Mouse (Mus musculus) G1E (cell line): Measurements from ENCODE around the gene Fam222b. TPM values are rescaled to one million over a fixed set of nuclear protein-coding genes. Genes with fewer than 3 reads are reported as not detected.
"Not testable (repeated sequence)": the region's sequence is repeated elsewhere in the genome, so short reads cannot be mapped to it uniquely, and the experiment has no call there.

Experiments
- ATAC-seq: 2 replicates; pipeline ENCODE4 v1.8.0; 2016; ENCODE audit warnings: mild to moderate bottlenecking; ENCODE audit not compliant: insufficient number of reproducible peaks, poor library complexity, low FRiP score, severe bottlenecking; ENCODE audit errors: extremely low read depth
- DNase-seq: peaks from one replicate; pipeline ENCODE4 v3.0.0; 2012; ENCODE audit warnings: low spot score
- H3K27me3 ChIP-seq: 2 replicates; pipeline ENCODE4 v1.6.1; 2012; ENCODE audit warnings: mild to moderate bottlenecking, low read length, inconsistent platforms; ENCODE audit not compliant: insufficient read depth
- H3K36me3 ChIP-seq: replicated peaks from 2 replicates; pipeline ENCODE3; 2012; ENCODE audit warnings: mild to moderate bottlenecking, inconsistent platforms
- H3K4me1 ChIP-seq: 2 replicates; pipeline ENCODE4 v1.6.1; 2012; ENCODE audit warnings: low read depth, low read length, inconsistent platforms, mixed read lengths; ENCODE audit not compliant: insufficient read depth
- H3K4me3 ChIP-seq: 2 replicates; pipeline ENCODE4 v1.5.1; 2012; ENCODE audit warnings: low read depth, mild to moderate bottlenecking, inconsistent platforms, low read length, moderate library complexity, mixed read lengths
- H3K9me3 ChIP-seq: replicated peaks from 2 replicates; pipeline ENCODE4 v1.6.1; 2012; ENCODE audit warnings: inconsistent platforms
- CTCF ChIP-seq: IDR thresholded peaks from 2 replicates; pipeline ENCODE4 v1.5.1; 2012; ENCODE audit warnings: low read depth, low read length, inconsistent platforms, mixed read lengths
- GATA1 ChIP-seq: IDR thresholded peaks from 2 replicates; pipeline ENCODE4 v1.6.1; 2012; ENCODE audit warnings: borderline replicate concordance, low read length, inconsistent platforms, mixed read lengths
- GATA2 ChIP-seq: IDR thresholded peaks from 2 replicates; pipeline ENCODE4 v1.6.1; 2012; ENCODE audit warnings: low read depth, low read length, inconsistent platforms, borderline replicate concordance
- POLR2AphosphoS5 ChIP-seq: IDR thresholded peaks from 2 replicates; pipeline ENCODE4 v1.6.1; 2012; ENCODE audit warnings: low read depth, low read length, inconsistent platforms; ENCODE audit not compliant: insufficient replicate concordance
- TAL1 ChIP-seq: conservative IDR thresholded peaks from 2 replicates; pipeline ENCODE4 v1.6.1; 2012; ENCODE audit warnings: low read depth, low read length, inconsistent platforms, mixed read lengths
- polyA plus RNA-seq: library from polyadenylated mRNA; stranded (reverse); fragments of >175 nt; gene quantifications from 2 replicates; pipeline ENCODE4 v1.2.3, GENCODE M21; 2012
- total RNA-seq, 2 experiments: library from RNA; stranded (forward) in 1 of 2; stranded (reverse) in 1 of 2; fragments of 200-1000 nt in 1 of 2; fragments of >200 nt in 1 of 2; fragmentation: Nextera tagmentation in 1 of 2; gene quantifications; 2 replicates each; pipeline ENCODE4 v1.2.3; 2014 to 2017

Gene Fam222b
- total RNA-seq (2014; fragmentation: Nextera tagmentation) (14.1 and 18.1 TPM in 2 replicates), total RNA-seq (2017) (1.5 and 1.9 TPM in 2 replicates), polyA plus RNA-seq (28.9 and 30.3 TPM in 2 replicates)

DNA sequence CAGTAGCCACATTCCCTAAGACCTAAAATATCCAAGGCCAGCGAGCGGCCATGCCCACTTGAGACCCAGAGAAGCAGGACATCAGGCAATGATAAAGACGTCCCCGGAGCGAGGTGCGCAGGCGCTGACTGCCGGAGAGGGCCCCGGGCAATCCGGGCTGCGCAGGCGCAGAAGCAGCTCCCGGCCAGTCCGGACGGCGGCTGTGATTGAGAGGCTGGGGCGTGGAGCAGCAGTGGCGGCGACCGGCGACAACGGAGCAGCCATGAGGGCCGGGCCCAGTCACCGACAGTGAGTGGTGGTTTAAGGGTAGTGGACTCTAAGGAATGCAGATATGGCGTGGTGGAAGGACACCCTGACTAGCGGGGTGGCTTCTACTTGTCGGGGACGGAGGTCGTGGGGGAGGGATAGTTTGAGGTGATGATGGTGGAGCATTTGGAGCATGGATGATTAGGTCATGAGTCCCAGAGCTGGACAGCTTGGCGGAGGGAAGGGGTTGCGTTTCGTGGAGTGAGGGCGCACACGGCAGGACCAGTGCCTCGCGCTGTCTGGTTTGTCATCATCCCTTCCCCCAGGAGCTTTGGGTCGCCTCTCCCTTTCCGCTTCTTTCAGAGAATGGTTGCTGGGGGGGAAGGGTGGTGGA lies at the start of gene Fam222b:
TSS of gene Fam222b (plus strand) at position 157 of the 640 bp plus-strand sequence.
- Histone ChIP-seq H3K36me3 (peaks cover 4% of the 10 kb centered on the region), H3K4me1 (peaks cover 34% of the 10 kb centered on the region), H3K9me3 (no peaks in the 10 kb centered on the region), H3K4me3 (peak within 1 kb of the TSS; percentile 85), H3K27me3 (no peaks in the 10 kb centered on the region)
- ATAC-seq (peak; percentile 22; the same call in 1 of the 2 replicates), DNase-seq (peak; percentile 94)
- TF ChIP-seq GATA1 (no peak), CTCF (no peak), POLR2AphosphoS5 (no peak), TAL1 (no peak), GATA2 (no peak)

DNA sequence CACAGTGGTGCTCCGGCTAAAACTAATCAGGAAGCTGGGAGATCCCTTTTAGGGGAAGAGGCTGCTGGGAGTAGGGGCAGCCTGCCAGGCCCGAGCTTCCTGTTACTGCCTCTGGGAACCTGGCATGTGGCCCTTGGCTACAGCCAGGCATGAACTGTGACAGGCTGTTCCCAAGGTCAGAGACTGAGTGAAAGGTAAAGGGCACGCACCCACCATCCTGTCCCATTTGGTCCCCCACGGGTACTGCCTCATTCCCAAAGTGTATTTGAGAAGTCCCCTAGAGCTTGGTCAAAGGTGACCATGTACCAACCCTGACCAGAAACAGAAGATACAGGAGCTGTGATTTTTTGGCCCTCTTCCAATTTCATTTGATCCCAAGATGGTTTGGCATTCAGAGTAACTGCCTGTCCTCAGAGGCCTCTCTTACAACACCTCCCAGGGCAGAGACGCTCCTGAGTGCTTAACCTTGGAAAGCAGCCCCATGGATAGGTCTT lies 49.7 kb upstream of the Fam222b start:
- ATAC-seq, result no peak
- no peak for TF ChIP-seq TAL1
- no peak for TF ChIP-seq POLR2AphosphoS5
- no peak for TF ChIP-seq CTCF
- no peak for TF ChIP-seq GATA1
- TF ChIP-seq GATA2, result no peak

DNA sequence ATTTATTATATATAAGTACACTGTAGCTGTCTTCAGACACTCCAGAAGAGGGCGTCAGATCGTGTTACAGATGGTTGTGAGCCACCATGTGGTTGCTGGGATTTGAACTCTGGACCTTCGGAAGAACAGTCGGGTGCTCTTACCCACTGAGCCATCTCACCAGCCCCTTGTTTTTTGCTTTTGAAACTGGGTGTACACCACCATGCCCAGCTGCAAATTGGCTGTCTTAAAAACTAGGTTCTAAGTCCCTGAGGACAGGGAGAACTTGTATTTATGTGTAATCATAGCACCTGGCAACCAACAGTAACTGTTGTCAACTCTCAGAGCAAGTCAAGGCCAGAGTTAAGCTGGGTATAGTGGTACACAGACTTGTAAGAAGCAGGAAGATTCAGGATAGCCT lies 45.8 kb upstream of the Fam222b start:
- peaks cover 16% of the 10 kb centered on the region for H3K36me3 ChIP-seq
- not testable (repeated sequence) for DNase-seq, H3K4me1 ChIP-seq, ATAC-seq, H3K9me3 ChIP-seq, H3K4me3 ChIP-seq, H3K27me3 ChIP-seq

More for the DNA sequence above, 49.7 kb upstream of the Fam222b start:
- Histone ChIP-seq H3K9me3 (no peaks in the 10 kb centered on the region), H3K4me1 (no peaks in the 10 kb centered on the region), H3K4me3 (no peak overlapping the region), H3K27me3 (no peaks in the 10 kb centered on the region), H3K36me3 (peaks cover 12% of the 10 kb centered on the region)
- no peak for DNase-seq

DNA sequence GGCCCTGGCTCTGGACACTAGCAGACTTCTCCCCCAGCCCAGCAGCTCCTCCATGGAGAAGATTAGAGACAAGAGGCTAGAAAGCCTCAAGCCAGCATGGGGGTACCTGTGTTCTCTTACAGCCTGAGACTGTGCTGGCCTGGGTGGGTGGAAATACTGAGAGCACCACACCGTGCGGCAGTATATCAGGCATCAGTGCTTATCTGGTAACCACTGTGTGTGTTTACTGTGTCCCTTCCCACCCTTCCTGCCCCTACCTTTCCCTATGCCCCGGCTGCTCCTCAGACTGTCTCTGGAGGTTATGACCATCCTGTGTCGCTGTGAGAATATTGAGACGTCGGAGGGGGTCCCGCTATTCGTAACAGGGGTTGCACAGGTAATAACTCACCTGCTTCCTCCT lies 41.4 kb upstream of the Fam222b start:
- Histone ChIP-seq H3K4me3 (no peak overlapping the region), H3K27me3 (no peaks in the 10 kb centered on the region), H3K9me3 (no peaks in the 10 kb centered on the region), H3K4me1 (peaks cover 8% of the 10 kb centered on the region), H3K36me3 (peaks cover 43% of the 10 kb centered on the region)
- ATAC-seq, result no peak
- no peak for DNase-seq
- TF ChIP-seq CTCF (no peak), GATA1 (no peak), GATA2 (no peak), POLR2AphosphoS5 (no peak), TAL1 (no peak)

DNA sequence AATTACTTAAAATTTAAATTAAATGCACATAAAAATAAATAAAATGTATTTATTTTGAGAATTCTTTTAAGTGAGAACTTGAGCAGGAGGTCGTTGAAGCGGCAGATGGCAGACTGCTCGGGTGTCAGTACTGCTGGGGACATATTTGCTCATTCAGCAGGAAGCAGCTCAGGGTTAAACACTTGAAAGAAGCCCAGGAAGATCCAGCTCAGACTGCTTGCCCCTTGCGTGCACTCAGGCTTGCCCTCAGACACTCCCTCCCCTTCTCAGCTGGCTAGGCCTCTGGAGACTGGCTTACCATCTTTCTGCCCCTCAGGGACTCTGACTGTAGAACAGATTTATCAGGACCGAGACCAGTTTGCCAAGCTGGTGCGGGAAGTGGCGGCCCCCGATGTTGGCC lies 37.5 kb upstream of the Fam222b start:
- Histone ChIP-seq H3K27me3 (no peaks in the 10 kb centered on the region; the same call in 1 of the 2 replicates), H3K4me1 (peaks cover 35% of the 10 kb centered on the region), H3K9me3 (no peaks in the 10 kb centered on the region), H3K36me3 (peaks cover 55% of the 10 kb centered on the region), H3K4me3 (no peak overlapping the region)
- ATAC-seq (no peak), DNase-seq (no peak)
- TF ChIP-seq GATA1 (no peak), GATA2 (no peak), POLR2AphosphoS5 (no peak), TAL1 (no peak), CTCF (no peak)

DNA sequence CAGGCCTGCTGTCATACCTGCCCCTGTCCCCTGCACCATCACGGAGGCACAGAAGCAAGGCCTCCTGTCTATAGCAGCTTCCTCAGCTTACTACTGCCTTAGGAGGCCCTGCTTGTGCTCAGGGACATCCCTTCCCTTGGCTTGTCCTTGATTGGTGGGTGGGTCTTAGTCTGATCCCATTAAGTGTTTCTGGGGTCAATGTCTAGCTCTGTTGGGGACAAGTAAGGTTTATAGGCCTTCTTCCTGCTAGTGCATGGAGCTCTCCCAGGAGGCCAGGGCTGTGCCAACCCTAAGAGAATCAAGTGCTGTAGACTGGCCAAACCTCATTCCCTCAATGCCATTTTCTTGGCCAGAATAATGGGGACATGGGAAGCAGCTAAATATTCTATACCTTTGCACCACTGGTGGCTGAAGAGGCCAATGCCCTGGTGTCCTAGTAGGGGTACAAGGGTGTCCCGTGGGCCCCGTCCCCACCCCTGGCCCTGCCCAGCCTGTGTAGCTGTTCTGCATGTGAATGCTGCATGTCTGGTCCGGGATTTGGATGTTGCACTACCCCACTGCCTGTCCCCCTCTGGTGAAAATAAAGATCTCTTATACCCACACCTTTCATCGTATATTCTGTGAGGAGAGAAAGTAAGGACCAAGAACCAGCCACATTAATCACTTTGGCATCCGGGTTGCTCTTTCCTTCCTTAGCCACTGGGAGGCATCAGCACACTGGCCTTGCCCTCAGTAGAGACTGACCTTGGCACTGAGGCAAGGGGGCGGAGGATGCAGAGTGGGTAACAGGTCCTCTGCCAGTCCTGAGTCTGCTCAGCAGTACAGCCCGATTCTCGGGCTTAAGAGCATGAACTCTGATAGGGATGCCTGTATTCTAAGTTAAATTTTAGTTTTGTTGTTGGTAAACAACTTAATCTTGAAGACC lies 34.4 kb upstream of the Fam222b start:
- no peaks in the 10 kb centered on the region for H3K9me3 ChIP-seq
- peaks cover 37% of the 10 kb centered on the region for H3K36me3 ChIP-seq
- peak; percentile 75 for DNase-seq
- peaks cover 45% of the 10 kb centered on the region for H3K4me1 ChIP-seq
- no peak overlapping the region for H3K4me3 ChIP-seq
- ATAC-seq, result no peak
- TF ChIP-seq GATA2 (no peak), CTCF (peak; percentile 64; the same call in 1 of the 2 replicates)
- H3K27me3 ChIP-seq, result no peaks in the 10 kb centered on the region; the same call in 1 of the 2 replicates
